Mouse (Mus musculus): Measurements from ENCODE around the gene Cwc22. TPM values are rescaled to one million over a fixed set of nuclear protein-coding genes. Genes with fewer than 3 reads are reported as not detected.

The Cwc22 gene
- polyA plus RNA-seq (2012; fragmentation: generic; extraction: Trizol) = 1 to 10 TPM in 1 of 2 experiments, under 1 TPM in 1; 0.46 to 4.7 TPM

DNA sequence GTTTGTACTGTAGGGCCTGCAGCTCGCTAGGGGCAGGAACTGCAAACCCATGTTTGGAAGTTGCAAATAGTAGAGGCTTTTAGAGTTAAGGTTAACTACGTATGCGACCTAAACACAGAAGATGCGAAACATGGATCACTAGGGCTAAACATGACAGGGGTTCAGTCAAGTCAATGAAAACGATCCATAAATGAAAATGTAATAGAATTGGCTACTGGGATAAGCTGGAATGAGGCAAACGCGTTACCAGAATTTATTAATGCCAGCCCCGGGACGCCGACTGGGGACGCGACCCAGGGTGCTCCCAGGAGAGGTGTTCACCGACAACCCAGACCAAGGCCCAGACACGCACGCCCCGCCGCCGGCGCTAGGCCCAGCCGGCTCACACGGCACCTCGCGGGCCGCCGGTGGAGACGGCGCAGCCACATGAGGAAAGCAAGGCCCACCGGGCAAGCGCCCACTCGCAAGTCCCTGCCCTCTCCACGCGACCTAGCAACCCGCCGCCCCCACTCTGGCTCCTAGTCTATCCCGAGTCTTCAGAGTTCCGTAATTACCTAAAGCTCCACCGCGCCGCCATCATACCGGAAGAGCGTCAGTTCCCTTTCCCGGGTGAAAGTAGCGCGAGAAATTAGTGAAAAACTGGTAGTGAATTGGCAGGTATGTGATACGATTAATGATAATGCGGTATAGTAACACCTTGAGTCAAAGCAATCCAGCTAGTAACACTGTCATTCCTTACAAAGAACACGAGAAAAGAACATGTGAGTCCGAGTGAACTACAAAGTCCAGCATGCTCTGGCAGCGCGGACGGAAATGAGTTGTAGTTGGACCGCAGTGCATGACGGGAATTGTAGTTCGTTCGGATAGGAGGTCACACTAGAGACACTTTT, at the start of gene Cwc22:
Gene Cwc22, minus strand, starts transcription at position 780 of the 890 bp plus-strand sequence.

Other genes starting within 250 kb of the Cwc22 start
- not detected for gene Zfp385b, start 126.7 kb downstream of the Cwc22 start, polyA plus RNA-seq (2012; fragmentation: generic; extraction: Trizol)